Mouse (Mus musculus) hindbrain, embryonic 13.5 days (tissue): ENCODE results near the gene Pcsk6. TPM values are rescaled to one million over a fixed set of nuclear protein-coding genes. Genes with fewer than 3 reads are reported as not detected.

ENCODE experiments used
- ATAC-seq: fragments of 200-750 bp; cut with Nextera tagmentation; 2 replicates; pipeline ENCODE4 v1.8.0; 2017; ENCODE audit warnings: moderate TSS enrichment; ENCODE audit not compliant: low FRiP score
- H3K27ac ChIP-seq: fragments of 300-500 bp; sonication (generic); 2 replicates; pipeline ENCODE4 v1.5.1; 2015; ENCODE audit warnings: inconsistent platforms, mild to moderate bottlenecking, moderate library complexity
- H3K27me3 ChIP-seq: fragments of 300-500 bp; sonication (generic); 2 replicates; pipeline ENCODE4 v1.6.1; 2015; ENCODE audit warnings: mild to moderate bottlenecking, inconsistent platforms
- H3K36me3 ChIP-seq: fragments of 300-500 bp; sonication (generic); 2 replicates; pipeline ENCODE4 v1.6.1; 2015; ENCODE audit warnings: mild to moderate bottlenecking, inconsistent platforms
- H3K4me1 ChIP-seq: fragments of 300-500 bp; sonication (generic); replicated peaks from 2 replicates; pipeline ENCODE4 v1.6.1; 2015; ENCODE audit warnings: inconsistent platforms
- H3K4me2 ChIP-seq: fragments of 300-500 bp; sonication (generic); 2 replicates; pipeline ENCODE4 v1.6.1; 2015; ENCODE audit warnings: inconsistent platforms, mild to moderate bottlenecking, moderate library complexity
- H3K4me3 ChIP-seq: fragments of 300-500 bp; sonication (generic); 2 replicates; pipeline ENCODE4 v1.5.1; 2015; ENCODE audit warnings: mild to moderate bottlenecking, inconsistent platforms
- H3K9ac ChIP-seq: fragments of 300-500 bp; sonication (generic); 2 replicates; pipeline ENCODE4 v1.6.1; 2015; ENCODE audit warnings: mild to moderate bottlenecking, inconsistent platforms
- H3K9me3 ChIP-seq: fragments of 300-500 bp; sonication (generic); 2 replicates; pipeline ENCODE4 v1.6.1; 2016; ENCODE audit warnings: inconsistent platforms
- WGBS: fragments of 180-500 bp; shearing (Covaris S2); methylation state at CpG from one replicate; pipeline ENCODE4 v1.1.7; 2015; 5-methylcytosine and 5-hydroxymethylcytosine counted together
- polyA plus RNA-seq: library from polyadenylated mRNA; unstranded; fragments of >200 nt; fragmentation: Nextera tagmentation; extraction: Ambion mirVana; gene quantifications from 2 replicates; pipeline ENCODE4 v1.2.1, GENCODE M21; 2015

Gene Pcsk6
- polyA plus RNA-seq, 1 experiment from 2014 or later = 0.52 TPM

DNA sequence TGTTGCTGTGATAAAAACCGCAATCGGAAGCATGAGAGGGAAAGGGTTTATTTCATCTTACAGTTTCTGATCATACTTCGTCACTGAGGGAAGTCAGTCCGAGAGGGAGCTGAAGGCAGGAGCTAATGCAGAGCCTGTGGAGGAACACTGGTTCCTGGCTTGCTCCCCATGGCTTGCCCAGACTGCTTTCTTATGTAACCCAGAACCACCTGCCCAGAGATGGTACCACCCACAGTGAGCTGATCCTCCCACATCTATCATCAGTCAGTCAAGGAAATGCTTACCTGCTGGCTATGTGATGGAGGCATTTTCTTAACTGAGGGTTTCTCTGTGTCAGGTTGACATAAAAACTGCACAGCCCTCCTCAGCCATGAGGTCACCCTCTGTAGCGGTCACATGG is 127.2 kb downstream of the Pcsk6 start:
- ATAC-seq = no peak
- Histone ChIP-seq H3K4me2 (no peak overlapping the region), H3K4me3 (no peak overlapping the region), H3K4me1 (no peaks in the 10 kb centered on the region), H3K27me3 (no peaks in the 10 kb centered on the region), H3K36me3 (no peaks in the 10 kb centered on the region), H3K9ac (no peak overlapping the region), H3K9me3 (no peaks in the 10 kb centered on the region; the same call in 1 of the 2 replicates), H3K27ac (no peak overlapping the region)
- 97% methylated on average over 5 of the region's 5 CpGs for WGBS

DNA sequence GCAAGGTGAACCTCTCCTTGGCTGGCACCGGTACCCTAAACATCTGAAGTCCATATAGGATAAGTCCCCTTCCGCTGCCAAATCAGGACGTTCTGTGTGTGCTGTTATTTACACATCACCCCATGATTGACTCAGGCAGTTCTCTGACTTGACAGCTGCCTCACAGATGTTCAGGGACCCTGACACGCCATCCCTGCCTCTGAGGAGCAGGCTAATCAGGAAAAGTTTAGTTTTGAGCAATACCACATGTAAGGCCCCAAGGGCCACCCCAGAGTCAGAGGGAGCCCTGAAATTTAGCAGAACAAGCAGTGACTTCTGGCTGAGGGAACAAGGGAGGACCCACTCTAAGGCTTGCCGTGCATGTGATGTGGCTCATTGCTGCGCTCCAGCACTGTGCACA is 130.8 kb downstream of the Pcsk6 start:
- WGBS = 84% methylated on average over 6 of the region's 6 CpGs

DNA sequence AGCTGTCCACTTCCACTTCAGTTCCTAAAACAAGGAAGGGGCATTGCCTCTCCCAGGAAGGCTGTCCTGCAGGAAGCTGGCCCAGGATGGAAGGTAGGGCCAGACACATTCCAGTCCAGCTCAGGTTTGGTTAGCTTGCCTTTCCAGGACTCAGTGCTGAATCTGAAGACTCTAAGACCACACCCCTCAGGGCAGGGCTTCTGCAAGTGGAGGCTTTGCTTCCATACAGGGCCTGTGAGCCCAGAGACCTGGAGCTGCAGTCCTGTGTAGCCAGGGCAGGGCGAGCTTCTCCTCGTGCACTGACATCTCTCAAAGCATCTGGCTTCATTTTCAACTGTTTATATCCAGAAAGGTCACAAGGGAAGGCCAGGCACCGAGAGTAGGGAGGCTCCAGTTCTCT is 131.9 kb downstream of the Pcsk6 start:
- 67% methylated on average over 3 of the region's 3 CpGs for WGBS
- Histone ChIP-seq H3K27me3 (no peaks in the 10 kb centered on the region), H3K27ac (no peak overlapping the region), H3K4me1 (no peaks in the 10 kb centered on the region), H3K36me3 (no peaks in the 10 kb centered on the region), H3K9ac (no peak overlapping the region), H3K4me2 (no peak overlapping the region), H3K9me3 (peaks cover 6% of the 10 kb centered on the region), H3K4me3 (no peak overlapping the region)
- ATAC-seq = no peak

More for the DNA sequence above, 130.8 kb downstream of the Pcsk6 start:
- ATAC-seq = no peak
- no peak overlapping the region for H3K4me2 ChIP-seq
- no peaks in the 10 kb centered on the region for H3K36me3 ChIP-seq
- H3K9ac ChIP-seq = no peak overlapping the region
- H3K9me3 ChIP-seq = no peaks in the 10 kb centered on the region; the same call in 1 of the 2 replicates
- H3K4me1 ChIP-seq = no peaks in the 10 kb centered on the region
- no peak overlapping the region for H3K4me3 ChIP-seq
- H3K27me3 ChIP-seq = no peaks in the 10 kb centered on the region
- H3K27ac ChIP-seq = no peak overlapping the region

DNA sequence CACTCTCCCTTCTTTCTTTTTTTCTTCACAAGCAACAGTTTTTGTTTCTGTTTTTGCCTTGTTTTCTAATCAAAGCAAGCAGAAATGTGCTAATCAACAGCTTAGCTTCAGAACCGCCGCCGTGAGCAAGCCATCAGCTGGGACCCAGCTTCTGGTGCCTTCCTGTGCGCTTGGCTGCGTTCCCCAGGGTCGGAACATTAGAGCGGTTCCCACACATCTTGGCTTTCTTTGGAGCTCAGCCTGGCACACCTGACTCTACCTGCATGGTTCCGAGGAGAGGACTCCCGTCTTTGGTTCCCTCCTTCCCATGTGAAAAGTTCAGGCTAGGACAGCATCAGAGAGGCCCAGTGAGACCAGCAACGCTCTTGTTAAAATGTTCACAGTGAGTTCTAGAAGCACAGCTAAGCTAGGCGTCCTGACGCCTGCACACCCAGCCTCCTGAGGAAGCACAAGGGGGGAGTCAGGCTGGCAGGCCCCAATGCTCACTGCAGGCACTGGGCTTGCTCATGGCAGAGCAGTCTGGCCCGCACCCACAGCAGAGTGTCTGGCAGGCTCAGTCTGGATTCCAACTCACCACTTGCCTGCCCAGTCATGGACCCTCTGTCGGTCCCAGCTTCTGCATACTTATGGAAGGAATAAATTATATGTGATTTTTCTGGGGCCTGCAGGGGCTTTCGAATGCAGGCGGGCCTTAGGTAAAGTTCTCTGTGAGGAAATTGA is 139.7 kb downstream of the Pcsk6 start:
- no peak overlapping the region for H3K4me3 ChIP-seq
- no peak for ATAC-seq

DNA sequence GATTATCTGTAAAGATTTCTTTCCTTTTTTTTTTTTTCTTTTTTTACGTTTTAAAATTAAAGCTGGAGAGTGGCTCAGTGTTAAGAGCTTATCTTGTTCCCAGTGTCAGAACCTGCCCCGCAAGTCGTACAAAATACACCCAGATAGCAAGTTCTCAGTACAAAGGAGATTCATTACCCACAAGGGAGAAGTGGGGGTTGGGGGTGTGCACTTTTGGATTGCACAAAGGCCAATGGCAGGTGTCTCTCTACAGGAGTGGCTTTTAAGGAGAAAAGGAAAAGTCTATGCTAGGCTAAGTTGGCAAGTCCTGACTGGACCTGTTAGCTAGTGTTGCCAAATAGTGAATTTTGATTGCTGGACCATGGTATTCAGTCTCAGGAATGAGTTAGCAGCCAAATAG is 140.3 kb downstream of the Pcsk6 start:
- Histone ChIP-seq H3K27ac (no peak overlapping the region), H3K36me3 (no peaks in the 10 kb centered on the region), H3K27me3 (no peaks in the 10 kb centered on the region), H3K4me1 (no peaks in the 10 kb centered on the region), H3K4me3 (no peak overlapping the region), H3K9me3 (peaks cover 19% of the 10 kb centered on the region), H3K4me2 (no peak overlapping the region), H3K9ac (no peak overlapping the region)
- no peak for ATAC-seq
- WGBS = 82% methylated on average over 3 of the region's 3 CpGs

More for the DNA sequence above, 139.7 kb downstream of the Pcsk6 start:
- Histone ChIP-seq H3K4me1 (no peaks in the 10 kb centered on the region), H3K9me3 (peaks cover 19% of the 10 kb centered on the region), H3K27me3 (no peaks in the 10 kb centered on the region), H3K36me3 (no peaks in the 10 kb centered on the region), H3K9ac (no peak overlapping the region), H3K27ac (no peak overlapping the region), H3K4me2 (no peak overlapping the region)
- WGBS = 90% methylated on average over 16 of the region's 16 CpGs

DNA sequence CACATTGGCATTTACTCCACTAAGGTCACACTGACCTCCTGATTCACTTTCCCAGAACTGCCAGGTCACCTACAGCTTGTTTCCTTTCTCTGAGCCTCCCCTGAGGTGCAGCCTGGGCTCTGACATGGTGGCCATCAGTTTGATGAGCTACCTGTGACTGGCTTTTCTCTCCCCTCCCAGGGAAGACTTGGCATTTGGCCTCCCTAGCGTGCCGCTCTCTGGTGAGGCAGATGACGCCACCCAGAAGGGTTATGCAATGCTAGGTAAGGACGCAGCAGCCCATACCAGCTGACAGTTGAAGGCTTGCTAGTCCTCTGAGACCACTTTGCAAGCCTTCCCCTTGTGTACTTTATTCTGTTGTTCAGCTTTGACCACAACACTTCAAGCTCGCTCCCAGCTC is 141.9 kb downstream of the Pcsk6 start:
- H3K4me2 ChIP-seq = no peak overlapping the region
- no peaks in the 10 kb centered on the region for H3K4me1 ChIP-seq
- ATAC-seq = no peak
- no peak overlapping the region for H3K4me3 ChIP-seq
- H3K27ac ChIP-seq = no peak overlapping the region
- no peaks in the 10 kb centered on the region for H3K27me3 ChIP-seq
- H3K9me3 ChIP-seq = peaks cover 12% of the 10 kb centered on the region; the same call in 1 of the 2 replicates
- H3K36me3 ChIP-seq = no peaks in the 10 kb centered on the region
- 90% methylated on average over 5 of the region's 5 CpGs for WGBS
- no peak overlapping the region for H3K9ac ChIP-seq

DNA sequence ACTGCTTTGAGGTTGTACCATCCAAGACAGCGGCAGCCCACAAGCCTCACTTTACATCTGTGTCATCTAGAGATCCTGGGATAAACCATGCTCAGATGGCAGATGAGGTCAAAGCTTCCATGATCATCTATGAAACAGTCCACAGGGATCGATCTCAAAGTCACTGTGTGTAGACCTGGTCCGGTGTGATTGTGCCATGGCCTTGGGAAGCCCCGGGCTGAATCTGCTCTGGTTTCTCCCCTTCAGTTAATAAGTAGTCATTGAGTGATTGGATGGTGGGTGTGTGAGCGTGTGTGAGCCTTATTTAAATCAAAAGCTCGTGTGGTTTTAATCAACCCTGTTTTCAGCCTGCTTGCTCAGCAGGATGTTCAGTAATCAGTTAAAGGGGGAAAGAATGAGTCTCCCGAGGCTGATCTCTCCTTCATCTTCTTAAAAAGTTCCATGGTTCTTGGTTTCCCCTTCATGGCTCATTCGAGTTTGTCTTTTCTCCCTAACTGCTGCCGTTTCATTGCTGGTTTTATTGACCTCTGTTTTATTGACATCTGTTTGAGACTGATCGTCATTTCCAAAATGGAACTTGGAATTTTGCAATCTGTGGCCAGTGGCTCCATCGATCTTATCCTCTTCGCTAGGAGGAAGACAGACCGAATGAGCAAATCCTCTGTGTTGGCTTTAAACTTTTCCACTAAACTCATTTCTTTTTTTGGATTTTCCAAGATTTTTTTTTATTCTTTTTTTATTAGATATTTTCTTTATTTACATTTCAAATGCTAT is 142.5 kb downstream of the Pcsk6 start:
- 69% methylated on average over 13 of the region's 13 CpGs for WGBS
- H3K9me3 ChIP-seq = peaks cover 7% of the 10 kb centered on the region; the same call in 1 of the 2 replicates
- H3K9ac ChIP-seq = no peak overlapping the region
- no peaks in the 10 kb centered on the region for H3K36me3 ChIP-seq
- no peak overlapping the region for H3K4me2 ChIP-seq
- H3K27ac ChIP-seq = no peak overlapping the region
- H3K4me1 ChIP-seq = no peaks in the 10 kb centered on the region
- H3K27me3 ChIP-seq = no peaks in the 10 kb centered on the region
- no peak for ATAC-seq
- no peak overlapping the region for H3K4me3 ChIP-seq

DNA sequence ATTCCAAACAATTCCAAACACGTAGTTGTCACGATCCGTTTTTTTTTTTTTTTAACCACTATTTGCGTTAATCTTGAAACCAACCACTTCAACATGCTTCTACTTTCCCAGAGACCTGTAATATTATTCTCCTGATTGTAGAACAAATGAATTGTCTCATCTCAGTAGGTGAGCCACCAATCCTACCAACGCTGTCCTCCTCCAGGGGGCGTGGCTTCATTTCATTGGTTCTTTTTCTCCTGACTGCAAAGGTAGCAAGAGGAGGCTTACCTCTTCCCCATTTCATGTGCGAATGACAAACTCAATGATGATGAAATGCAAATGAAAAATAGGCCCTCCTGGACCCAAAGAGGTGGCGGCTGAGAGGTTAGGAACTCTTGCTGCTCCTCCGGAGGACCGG is 143.5 kb downstream of the Pcsk6 start:
- Histone ChIP-seq H3K36me3 (no peaks in the 10 kb centered on the region), H3K9me3 (no peaks in the 10 kb centered on the region), H3K27ac (no peak overlapping the region), H3K9ac (no peak overlapping the region), H3K4me3 (no peak overlapping the region), H3K4me1 (no peaks in the 10 kb centered on the region), H3K4me2 (no peak overlapping the region), H3K27me3 (no peaks in the 10 kb centered on the region)
- ATAC-seq = no peak
- 91% methylated on average over 10 of the region's 10 CpGs for WGBS

DNA sequence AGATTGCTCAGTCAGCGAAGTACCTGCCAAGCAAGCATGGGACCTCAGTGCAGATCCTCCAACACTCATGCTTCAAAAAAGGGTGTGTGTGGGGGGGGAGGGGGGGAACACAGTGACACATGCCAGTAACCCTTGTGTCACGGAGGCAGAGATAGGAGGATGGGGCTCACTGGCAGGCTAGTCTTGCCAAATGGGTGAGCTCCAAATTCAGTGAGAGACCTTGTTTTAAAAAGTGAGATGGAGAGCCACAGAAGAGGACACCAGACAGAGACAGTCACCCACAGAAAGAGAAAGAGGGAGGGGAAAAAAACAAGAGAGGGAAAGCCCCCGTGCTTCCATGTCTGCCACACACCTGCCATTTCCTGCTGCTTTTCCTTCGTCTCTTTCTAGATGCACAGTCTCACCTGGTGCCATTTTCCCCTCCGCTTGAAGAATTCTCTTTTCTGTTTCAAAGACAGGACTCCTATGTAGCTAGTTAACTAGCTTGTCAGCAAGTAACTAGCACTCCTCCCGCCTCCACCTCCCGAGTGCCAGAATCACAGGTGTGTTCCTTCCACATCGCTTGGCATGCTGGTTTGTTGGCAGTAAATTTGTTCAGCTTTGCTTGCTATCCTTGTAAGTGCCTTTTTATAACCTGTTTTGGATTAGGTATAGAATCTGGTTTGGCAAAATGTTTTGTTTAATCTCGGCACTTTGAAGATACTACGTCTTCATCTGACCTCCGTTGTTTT is 146.8 kb downstream of the Pcsk6 start:
- Histone ChIP-seq H3K4me3 (no peak overlapping the region), H3K27me3 (no peaks in the 10 kb centered on the region), H3K27ac (no peak overlapping the region), H3K4me2 (no peak overlapping the region), H3K36me3 (no peaks in the 10 kb centered on the region), H3K9ac (no peak overlapping the region), H3K4me1 (no peaks in the 10 kb centered on the region), H3K9me3 (no peaks in the 10 kb centered on the region)
- ATAC-seq = no peak
- WGBS = 87% methylated on average over 11 of the region's 11 CpGs

DNA sequence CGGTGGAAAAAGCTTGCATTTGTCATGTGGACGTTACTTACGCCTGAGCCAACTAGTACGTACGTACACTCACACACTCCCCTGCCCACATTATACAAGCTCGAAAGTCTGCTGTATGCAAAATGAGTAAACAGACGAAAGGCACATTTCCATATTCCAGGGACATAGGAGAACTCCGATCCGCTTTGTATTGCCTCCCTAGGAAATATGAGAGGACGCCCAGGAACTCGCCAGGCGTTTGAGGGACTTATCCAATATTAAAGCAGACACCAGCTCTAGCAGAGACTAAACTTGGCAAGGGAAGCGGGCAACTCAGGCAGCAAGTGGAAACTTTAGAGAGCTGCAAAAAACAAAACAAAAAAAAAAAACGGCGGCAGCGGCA is 147.3 kb downstream of the Pcsk6 start:
- Histone ChIP-seq H3K4me2 (no peak overlapping the region), H3K36me3 (no peaks in the 10 kb centered on the region), H3K9ac (no peak overlapping the region), H3K4me3 (no peak overlapping the region), H3K9me3 (no peaks in the 10 kb centered on the region), H3K4me1 (no peaks in the 10 kb centered on the region), H3K27ac (no peak overlapping the region), H3K27me3 (no peaks in the 10 kb centered on the region)
- WGBS = 86% methylated on average over 16 of the region's 16 CpGs
- ATAC-seq = no peak

DNA sequence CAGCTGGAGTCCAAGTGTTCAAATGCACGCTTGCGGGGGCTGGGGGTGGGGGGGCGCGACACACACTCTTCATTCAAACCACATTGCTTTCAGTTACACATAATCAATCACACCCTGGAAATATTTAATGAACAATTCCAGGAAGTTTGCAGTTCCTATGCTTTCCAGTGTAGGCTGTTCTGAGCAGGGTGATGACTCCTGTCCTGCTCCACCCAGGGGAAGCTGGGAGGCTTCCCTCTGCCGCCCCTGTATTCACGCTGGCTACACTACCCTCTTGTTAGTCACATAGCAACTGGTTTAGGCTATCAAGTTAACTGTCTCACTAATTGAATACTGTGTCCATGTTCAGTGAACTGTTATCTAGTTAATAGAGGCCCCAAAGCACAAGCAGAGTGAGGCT is 149.0 kb downstream of the Pcsk6 start:
- Histone ChIP-seq H3K4me3 (no peak overlapping the region), H3K27me3 (no peaks in the 10 kb centered on the region), H3K4me1 (no peaks in the 10 kb centered on the region), H3K27ac (no peak overlapping the region), H3K9ac (no peak overlapping the region), H3K9me3 (no peaks in the 10 kb centered on the region), H3K36me3 (no peaks in the 10 kb centered on the region), H3K4me2 (no peak overlapping the region)
- 80% methylated on average over 6 of the region's 6 CpGs for WGBS
- no peak for ATAC-seq

DNA sequence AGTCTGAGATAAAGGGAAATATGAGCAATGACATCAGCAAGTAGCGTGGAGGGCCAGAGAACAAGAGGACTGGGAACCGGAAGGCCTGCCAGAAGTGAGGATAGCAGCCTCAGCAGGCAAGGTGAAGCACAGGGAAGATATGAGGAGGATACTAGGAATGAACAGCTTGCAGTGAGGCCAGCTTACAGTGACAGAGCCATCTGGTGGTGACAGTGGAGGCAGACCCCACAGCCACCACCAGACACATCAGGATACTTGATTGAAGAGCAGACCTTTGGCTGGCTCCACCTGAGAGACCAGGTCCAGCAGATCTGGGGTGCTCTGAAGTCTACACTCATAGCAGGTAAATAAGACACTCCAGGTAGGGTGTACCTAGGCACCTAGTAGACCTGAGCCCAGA is 166.2 kb downstream of the Pcsk6 start:
- WGBS = 85% methylated on average over 2 of the region's 2 CpGs
- Histone ChIP-seq H3K9ac (no peak overlapping the region), H3K27me3 (no peaks in the 10 kb centered on the region), H3K4me3 (no peak overlapping the region), H3K9me3 (no peaks in the 10 kb centered on the region), H3K4me2 (no peak overlapping the region), H3K36me3 (no peaks in the 10 kb centered on the region), H3K4me1 (peaks cover 6% of the 10 kb centered on the region; the same call in 1 of the 2 replicates), H3K27ac (no peak overlapping the region)
- ATAC-seq = no peak
